Mouse (Mus musculus): Measurements from ENCODE around the gene Iqgap3. TPM values are rescaled to one million over a fixed set of nuclear protein-coding genes. Genes with fewer than 3 reads are reported as not detected.

The Iqgap3 gene
- polyA plus RNA-seq, 1 experiment from 2014 or later: 7.1 TPM

GRCm38 (mm10) chr3:88160856-88161255 lies 79.1 kb downstream of the Iqgap3 start:
- Histone ChIP-seq H3K27me3 (no peaks in the 10 kb centered on the region), H3K9ac (replicated peaks) (no peak overlapping the region), H3K9me3 (no peaks in the 10 kb centered on the region), H3K4me1 (peaks cover 13% of the 10 kb centered on the region), H3K36me3 (peaks cover 75% of the 10 kb centered on the region), H3K4me2 (replicated peaks) (no peak overlapping the region), H3K4me3 (no peak overlapping the region), H3K27ac (replicated peaks) (no peak overlapping the region)
- 77% methylated on average over 6 of the region's 6 CpGs for WGBS
- no peak for ATAC-seq (replicated peaks)

GRCm38 (mm10) chr3:88162259-88162658 lies 80.5 kb downstream of the Iqgap3 start:
- no peaks in the 10 kb centered on the region for H3K27me3 ChIP-seq
- WGBS: 64% methylated on average over 8 of the region's 8 CpGs
- H3K9me3 ChIP-seq: no peaks in the 10 kb centered on the region
- H3K4me1 ChIP-seq: peaks cover 13% of the 10 kb centered on the region
- ATAC-seq (replicated peaks): peak; percentile 34
- H3K4me2 ChIP-seq (replicated peaks): no peak overlapping the region
- peaks cover 74% of the 10 kb centered on the region for H3K36me3 ChIP-seq
- H3K4me3 ChIP-seq: no peak overlapping the region
- no peak overlapping the region for H3K9ac ChIP-seq (replicated peaks)
- H3K27ac ChIP-seq (replicated peaks): no peak overlapping the region

- Histone ChIP-seq H3K4me1 (peaks cover 9% of the 10 kb centered on the region; the same call in 1 of the 2 replicates), H3K27me3 (no peaks in the 10 kb centered on the region), H3K27ac (replicated peaks) (no peak overlapping the region), H3K9me3 (no peaks in the 10 kb centered on the region), H3K4me2 (replicated peaks) (no peak overlapping the region), H3K9ac (replicated peaks) (no peak overlapping the region), H3K4me3 (no peak overlapping the region), H3K36me3 (peaks cover 80% of the 10 kb centered on the region)
- ATAC-seq (replicated peaks): no peak
- WGBS: 63% methylated on average over 4 of the region's 4 CpGs
These were observed 81.0 kb downstream of the Iqgap3 start for GRCm38 (mm10) chr3:88162811-88163210.

- H3K36me3 ChIP-seq: peaks cover 86% of the 10 kb centered on the region
- H3K9ac ChIP-seq (replicated peaks): no peak overlapping the region
- H3K4me3 ChIP-seq: no peak overlapping the region
- H3K27ac ChIP-seq (replicated peaks): no peak overlapping the region
- WGBS: 40% methylated on average over 3 of the region's 3 CpGs
- no peak for ATAC-seq (replicated peaks)
- peaks cover 9% of the 10 kb centered on the region; the same call in 1 of the 2 replicates for H3K4me1 ChIP-seq
- no peak overlapping the region for H3K4me2 ChIP-seq (replicated peaks)
- H3K9me3 ChIP-seq: no peaks in the 10 kb centered on the region
- H3K27me3 ChIP-seq: no peaks in the 10 kb centered on the region
These were observed 82.1 kb downstream of the Iqgap3 start for GRCm38 (mm10) chr3:88163847-88164246.

- Histone ChIP-seq H3K27me3 (no peaks in the 10 kb centered on the region), H3K36me3 (peaks cover 86% of the 10 kb centered on the region), H3K4me3 (no peak overlapping the region), H3K9me3 (no peaks in the 10 kb centered on the region), H3K27ac (replicated peaks) (no peak overlapping the region), H3K9ac (replicated peaks) (no peak overlapping the region), H3K4me1 (peaks cover 9% of the 10 kb centered on the region; the same call in 1 of the 2 replicates), H3K4me2 (replicated peaks) (no peak overlapping the region)
- no peak for ATAC-seq (replicated peaks)
- 27% methylated on average over 3 of the region's 3 CpGs for WGBS
These were observed 82.5 kb downstream of the Iqgap3 start for GRCm38 (mm10) chr3:88164263-88164662.

- Histone ChIP-seq H3K36me3 (peaks cover 84% of the 10 kb centered on the region), H3K4me1 (peaks cover 9% of the 10 kb centered on the region; the same call in 1 of the 2 replicates), H3K4me2 (replicated peaks) (no peak overlapping the region), H3K27me3 (no peaks in the 10 kb centered on the region), H3K9me3 (no peaks in the 10 kb centered on the region), H3K9ac (replicated peaks) (no peak overlapping the region), H3K27ac (replicated peaks) (no peak overlapping the region), H3K4me3 (no peak overlapping the region)
- 91% methylated on average over 5 of the region's 5 CpGs for WGBS
- ATAC-seq (replicated peaks): no peak
These were observed 84.3 kb downstream of the Iqgap3 start for GRCm38 (mm10) chr3:88166056-88166455.

GRCm38 (mm10) chr3:88170361-88170760 lies 88.6 kb downstream of the Iqgap3 start:
- peaks cover 49% of the 10 kb centered on the region for H3K36me3 ChIP-seq
- no peak overlapping the region for H3K9ac ChIP-seq (replicated peaks)
- H3K4me2 ChIP-seq (replicated peaks): no peak overlapping the region
- H3K27me3 ChIP-seq: no peaks in the 10 kb centered on the region
- no peak overlapping the region for H3K27ac ChIP-seq (replicated peaks)
- no peak overlapping the region for H3K4me3 ChIP-seq
- H3K4me1 ChIP-seq: no peaks in the 10 kb centered on the region
- no peaks in the 10 kb centered on the region for H3K9me3 ChIP-seq
- 85% methylated on average over 5 of the region's 5 CpGs for WGBS
- no peak for ATAC-seq (replicated peaks)

Other genes with a start within 250 kb of the Iqgap3 start
- not detected in 2 replicates for gene Sh2d2a, start 235.2 kb upstream of the Iqgap3 start, polyA plus RNA-seq (2015; fragmentation: Nextera tagmentation; extraction: Ambion mirVana)
- gene Prcc, start 196.4 kb upstream of the Iqgap3 start, polyA plus RNA-seq (2015; fragmentation: Nextera tagmentation; extraction: Ambion mirVana): 16.5 and 17.3 TPM in 2 replicates
- gene Hdgf, start 175.7 kb upstream of the Iqgap3 start, polyA plus RNA-seq (2015; fragmentation: Nextera tagmentation; extraction: Ambion mirVana): 226 and 235 TPM in 2 replicates
- gene Mrpl24, start 162.5 kb upstream of the Iqgap3 start, polyA plus RNA-seq (2015; fragmentation: Nextera tagmentation; extraction: Ambion mirVana): 62.7 and 68.2 TPM in 2 replicates
- gene Isg20l2, start 151.7 kb upstream of the Iqgap3 start, polyA plus RNA-seq (2015; fragmentation: Nextera tagmentation; extraction: Ambion mirVana): 49.7 and 50.0 TPM in 2 replicates
- gene Rrnad1, start 151.3 kb upstream of the Iqgap3 start, polyA plus RNA-seq (2015; fragmentation: Nextera tagmentation; extraction: Ambion mirVana): 20.1 and 20.2 TPM in 2 replicates
- 14.9 and 18.4 TPM in 2 replicates for gene Crabp2, start 133.3 kb upstream of the Iqgap3 start, polyA plus RNA-seq (2015; fragmentation: Nextera tagmentation; extraction: Ambion mirVana)
- gene Nes, start 110.9 kb upstream of the Iqgap3 start, polyA plus RNA-seq (2015; fragmentation: Nextera tagmentation; extraction: Ambion mirVana): 50.0 and 56.7 TPM in 2 replicates
- gene Bcan, start 81.7 kb upstream of the Iqgap3 start, polyA plus RNA-seq (2015; fragmentation: Nextera tagmentation; extraction: Ambion mirVana): 26.6 and 27.2 TPM in 2 replicates
- gene Hapln2, start 54.4 kb upstream of the Iqgap3 start, polyA plus RNA-seq (2015; fragmentation: Nextera tagmentation; extraction: Ambion mirVana): 0.43 and 0.89 TPM in 2 replicates
- gene Gpatch4, start 38.9 kb upstream of the Iqgap3 start, polyA plus RNA-seq (2015; fragmentation: Nextera tagmentation; extraction: Ambion mirVana): 29.7 and 31.1 TPM in 2 replicates
- 167 and 170 TPM in 2 replicates for gene Naxe, start 23.5 kb upstream of the Iqgap3 start, polyA plus RNA-seq (2015; fragmentation: Nextera tagmentation; extraction: Ambion mirVana)
- not detected in 2 replicates for gene Ttc24, start 3.7 kb upstream of the Iqgap3 start, polyA plus RNA-seq (2015; fragmentation: Nextera tagmentation; extraction: Ambion mirVana)
- gene Mef2d, start 60.4 kb downstream of the Iqgap3 start, polyA plus RNA-seq (2015; fragmentation: Nextera tagmentation; extraction: Ambion mirVana): 20.1 and 21.3 TPM in 2 replicates
- gene Rhbg, start 172.7 kb downstream of the Iqgap3 start, polyA plus RNA-seq (2015; fragmentation: Nextera tagmentation; extraction: Ambion mirVana): 0.10 and 0.14 TPM in 2 replicates
- gene Gm38392, start 205.2 kb downstream of the Iqgap3 start, polyA plus RNA-seq (2015; fragmentation: Nextera tagmentation; extraction: Ambion mirVana): 0.23 TPM in 1 of 2 replicates, not detected in the other
- 9.2 and 9.6 TPM in 2 replicates for gene Tsacc, start 215.0 kb downstream of the Iqgap3 start, polyA plus RNA-seq (2015; fragmentation: Nextera tagmentation; extraction: Ambion mirVana)
- gene Cct3, start 215.1 kb downstream of the Iqgap3 start, polyA plus RNA-seq (2015; fragmentation: Nextera tagmentation; extraction: Ambion mirVana): 523 and 531 TPM in 2 replicates
- 103 and 105 TPM in 2 replicates for gene Glmp, start 243.1 kb downstream of the Iqgap3 start, polyA plus RNA-seq (2015; fragmentation: Nextera tagmentation; extraction: Ambion mirVana)

Measured in forebrain, embryonic 15.5 days (tissue).